Mouse (Mus musculus): ENCODE results near the gene Mthfd1l.

Gene Mthfd1l

GRCm38 (mm10) chr10:3972981-3973588, at the start of gene Mthfd1l:
Gene Mthfd1l, plus strand, starts transcription at chr10:3973118.
- peak; percentile 89 to 95 for DNase-seq (ENCODE audit: inconsistent age in 2 of 2, low spot score in 1 of 2)

- DNase-seq (ENCODE audit: inconsistent age in 2 of 2, low spot score in 1 of 2): no peak
Measured at GRCm38 (mm10) chr10:3928008-3928545, 44.8 kb upstream of the Mthfd1l start.

DNA sequence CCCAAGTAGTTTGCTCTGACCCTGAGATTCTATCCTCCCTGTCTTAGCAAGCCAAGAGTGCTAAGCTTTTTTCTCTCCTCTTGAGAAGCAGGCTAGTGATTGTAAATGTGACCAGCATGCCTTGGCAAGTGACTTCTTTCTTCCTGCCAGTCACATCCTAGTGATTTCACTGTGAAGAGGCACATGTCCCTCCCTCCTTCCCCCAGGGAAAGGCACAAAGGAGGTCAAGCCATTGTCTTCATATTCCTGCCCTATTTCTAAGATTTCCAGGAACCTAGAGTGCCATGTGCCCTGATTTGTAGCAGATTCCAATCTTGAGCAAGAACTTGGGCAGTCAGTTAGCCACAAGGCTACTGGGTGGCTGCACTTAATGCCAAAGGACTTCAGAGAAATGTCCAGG, 41.1 kb upstream of the Mthfd1l start:
- DNase-seq (ENCODE audit: inconsistent age in 2 of 2, low spot score in 1 of 2): no peak

DNA sequence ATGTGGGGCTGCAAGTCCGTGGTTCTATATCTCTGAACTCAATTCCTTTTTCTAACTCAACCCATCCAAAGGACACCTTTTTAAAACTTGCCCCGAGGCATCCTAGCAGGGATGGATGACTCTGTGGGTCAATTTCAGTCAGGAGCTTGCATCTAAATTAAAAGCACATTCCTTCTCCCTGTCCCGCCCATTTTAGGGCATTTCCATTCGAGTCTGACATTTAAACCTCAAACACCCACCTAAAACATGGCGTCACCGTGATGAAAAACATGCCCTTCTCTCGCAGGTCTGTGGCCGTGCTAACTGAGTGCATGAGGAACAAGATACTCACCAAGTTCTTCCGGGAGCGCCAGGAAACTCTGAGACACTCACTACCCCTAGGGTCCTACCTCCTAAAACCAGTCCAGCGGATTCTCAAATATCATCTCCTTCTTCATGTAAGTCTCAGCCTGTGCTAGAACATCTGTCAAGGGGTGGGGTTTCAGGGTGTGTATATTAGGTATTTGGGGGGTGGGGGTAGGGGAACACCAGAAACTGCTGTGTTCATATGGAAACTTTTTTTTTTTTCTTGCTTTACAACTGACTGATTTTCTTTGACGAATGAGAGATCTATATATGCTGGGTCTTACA, 39.5 kb upstream of the Mthfd1l start:
- DNase-seq (ENCODE audit: inconsistent age in 2 of 2, low spot score in 1 of 2): no peak

GRCm38 (mm10) chr10:3936864-3937263, 36.1 kb upstream of the Mthfd1l start:
- no peak for DNase-seq (ENCODE audit: inconsistent age in 2 of 2, low spot score in 1 of 2)

DNA sequence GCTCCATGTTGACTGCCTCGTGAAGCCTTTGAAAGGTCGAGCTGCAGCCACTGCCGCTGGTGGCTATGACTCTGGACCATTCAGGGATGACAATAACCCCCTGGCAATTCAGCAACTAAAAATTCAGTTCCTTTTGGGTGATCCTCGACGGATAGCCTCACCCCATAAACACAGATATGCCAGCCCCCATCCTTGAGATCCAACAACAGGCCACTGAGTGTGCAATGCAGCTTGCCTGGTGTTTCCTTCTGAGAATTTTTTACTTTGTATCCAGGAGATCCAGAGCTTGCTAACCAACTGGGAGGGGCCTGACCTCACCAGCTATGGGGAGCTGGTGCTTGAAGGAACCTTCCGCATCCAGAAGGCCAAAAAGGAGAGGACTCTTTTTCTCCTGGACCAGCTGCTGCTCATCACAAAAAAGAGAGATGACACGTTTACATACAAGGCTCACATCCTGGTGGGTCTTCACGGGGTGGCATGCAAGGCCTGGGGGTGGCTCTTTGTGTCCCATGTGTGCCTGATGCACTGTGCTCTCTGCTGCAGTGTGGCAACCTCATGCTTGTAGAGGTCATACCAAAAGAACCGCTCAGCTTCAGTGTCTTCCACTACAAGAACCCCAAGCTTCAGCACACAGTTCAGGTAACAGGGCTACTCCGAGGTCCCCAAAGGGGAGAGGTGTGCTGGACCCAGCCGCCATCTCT, 32.9 kb upstream of the Mthfd1l start:
- no peak for DNase-seq (ENCODE audit: inconsistent age in 2 of 2, low spot score in 1 of 2)

- no peak for DNase-seq (ENCODE audit: inconsistent age in 2 of 2, low spot score in 1 of 2)
Measured at GRCm38 (mm10) chr10:3940596-3940975, 32.3 kb upstream of the Mthfd1l start.

GRCm38 (mm10) chr10:3941054-3941757, 31.7 kb upstream of the Mthfd1l start:
- peak; percentile 19 to 52 for DNase-seq (ENCODE audit: inconsistent age in 2 of 2, low spot score in 1 of 2)

- DNase-seq (ENCODE audit: inconsistent age in 2 of 2, low spot score in 1 of 2): no peak
Measured at GRCm38 (mm10) chr10:3942289-3942688, 30.6 kb upstream of the Mthfd1l start.

DNA sequence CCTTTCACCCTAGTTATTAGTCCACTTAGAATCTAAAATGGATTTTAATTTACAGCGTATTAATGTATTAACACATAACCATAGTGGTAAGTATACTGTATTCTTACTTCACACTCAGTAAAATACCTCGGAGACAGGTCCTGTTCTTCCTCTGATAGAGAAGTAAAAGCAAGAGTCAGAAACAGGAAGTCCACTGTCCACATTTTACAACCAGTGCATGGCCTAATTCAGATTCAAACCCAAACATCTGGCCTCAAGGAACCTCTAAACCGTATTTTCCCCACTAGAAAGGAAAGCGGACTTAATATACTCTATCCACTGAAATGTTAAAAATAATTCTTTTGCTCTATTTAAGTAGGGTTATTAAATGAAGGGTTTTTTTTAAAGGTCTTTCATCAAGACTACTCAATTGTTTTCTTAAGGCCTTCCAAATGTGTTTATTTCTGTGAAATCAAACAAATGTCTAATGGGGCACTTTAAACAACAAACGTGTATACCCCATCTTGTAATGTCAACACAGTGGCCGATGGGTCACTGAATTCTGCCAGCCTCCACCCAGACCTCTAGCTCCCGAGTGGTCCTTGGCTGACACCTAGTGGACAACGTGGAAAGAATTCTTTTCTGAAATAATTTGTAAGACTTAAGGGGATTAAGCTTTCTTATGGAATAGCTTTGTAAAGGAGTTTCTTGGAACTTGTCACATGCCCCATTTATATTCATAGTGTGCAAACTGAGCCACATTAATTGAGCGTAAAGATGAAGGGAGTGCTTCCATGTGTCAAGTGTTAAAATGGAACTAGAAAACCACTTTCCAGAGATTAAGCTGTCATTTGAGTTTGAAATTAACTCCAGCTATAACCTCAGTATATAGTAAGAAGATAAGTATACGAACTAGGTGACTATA, 29.2 kb upstream of the Mthfd1l start:
- peak; percentile 63 to 91 for DNase-seq (ENCODE audit: inconsistent age in 2 of 2, low spot score in 1 of 2)

- no peak for DNase-seq (ENCODE audit: inconsistent age in 2 of 2, low spot score in 1 of 2)
Measured at GRCm38 (mm10) chr10:3946871-3947270, 26.0 kb upstream of the Mthfd1l start.

DNA sequence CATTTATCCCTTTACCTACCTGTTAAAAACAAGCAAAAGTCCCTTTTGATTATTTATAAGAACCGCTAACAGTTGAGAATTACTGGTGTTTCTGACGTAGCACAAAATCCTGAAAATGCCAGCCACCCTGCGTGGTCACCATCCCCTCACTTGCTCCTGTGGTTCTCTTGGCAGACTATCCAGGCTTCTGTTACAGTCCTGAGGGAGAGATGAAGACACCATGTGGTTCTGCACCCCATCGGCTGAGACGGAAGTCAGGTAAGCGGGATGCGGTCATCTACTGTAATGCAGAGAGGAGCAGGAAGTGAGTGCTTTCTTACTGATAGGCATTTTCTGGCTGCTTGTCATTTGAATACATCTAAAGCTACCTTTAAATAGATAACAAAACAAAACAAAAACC, 25.6 kb upstream of the Mthfd1l start:
- DNase-seq (ENCODE audit: inconsistent age in 2 of 2, low spot score in 1 of 2): no peak

DNA sequence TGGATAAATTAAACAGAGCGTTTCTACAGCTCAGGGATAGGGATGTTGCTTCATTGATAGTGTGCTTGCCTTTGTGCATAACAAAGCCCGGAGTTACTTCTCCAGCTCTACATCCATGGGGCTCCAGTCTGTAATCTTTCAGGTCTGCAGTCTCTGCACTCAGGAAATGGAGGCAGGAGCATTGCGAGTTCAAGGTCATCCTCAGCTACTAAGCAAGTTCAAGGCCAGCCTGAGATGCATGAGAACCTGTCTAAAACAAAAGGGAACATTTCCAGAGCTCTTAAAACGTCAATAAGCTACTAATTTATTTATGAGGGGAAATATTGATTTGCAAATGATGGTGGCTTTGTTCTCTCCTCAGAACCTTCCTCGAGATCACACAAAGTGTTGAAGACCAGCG, 23.6 kb upstream of the Mthfd1l start:
- no peak for DNase-seq (ENCODE audit: inconsistent age in 2 of 2, low spot score in 1 of 2)

- no peak for DNase-seq (ENCODE audit: inconsistent age in 2 of 2, low spot score in 1 of 2)
Measured at GRCm38 (mm10) chr10:3956471-3956870, 16.4 kb upstream of the Mthfd1l start.

GRCm38 (mm10) chr10:3958591-3958990, 14.3 kb upstream of the Mthfd1l start:
- DNase-seq (ENCODE audit: inconsistent age in 2 of 2, low spot score in 1 of 2): no peak

GRCm38 (mm10) chr10:3969026-3969425, 3.9 kb upstream of the Mthfd1l start:
- no peak for DNase-seq (ENCODE audit: inconsistent age in 2 of 2, low spot score in 1 of 2)

- no peak for DNase-seq (ENCODE audit: inconsistent age in 2 of 2, low spot score in 1 of 2)
Measured at GRCm38 (mm10) chr10:3972237-3972636, 681 bp upstream of the Mthfd1l start.

GRCm38 (mm10) chr10:3973589-3974070, 712 bp downstream of the Mthfd1l start:
- peak; percentile 92 to 97 for DNase-seq (ENCODE audit: inconsistent age in 2 of 2, low spot score in 1 of 2)

GRCm38 (mm10) chr10:3974380-3974779, 1.5 kb downstream of the Mthfd1l start:
- DNase-seq (ENCODE audit: inconsistent age in 2 of 2, low spot score in 1 of 2): no peak

DNA sequence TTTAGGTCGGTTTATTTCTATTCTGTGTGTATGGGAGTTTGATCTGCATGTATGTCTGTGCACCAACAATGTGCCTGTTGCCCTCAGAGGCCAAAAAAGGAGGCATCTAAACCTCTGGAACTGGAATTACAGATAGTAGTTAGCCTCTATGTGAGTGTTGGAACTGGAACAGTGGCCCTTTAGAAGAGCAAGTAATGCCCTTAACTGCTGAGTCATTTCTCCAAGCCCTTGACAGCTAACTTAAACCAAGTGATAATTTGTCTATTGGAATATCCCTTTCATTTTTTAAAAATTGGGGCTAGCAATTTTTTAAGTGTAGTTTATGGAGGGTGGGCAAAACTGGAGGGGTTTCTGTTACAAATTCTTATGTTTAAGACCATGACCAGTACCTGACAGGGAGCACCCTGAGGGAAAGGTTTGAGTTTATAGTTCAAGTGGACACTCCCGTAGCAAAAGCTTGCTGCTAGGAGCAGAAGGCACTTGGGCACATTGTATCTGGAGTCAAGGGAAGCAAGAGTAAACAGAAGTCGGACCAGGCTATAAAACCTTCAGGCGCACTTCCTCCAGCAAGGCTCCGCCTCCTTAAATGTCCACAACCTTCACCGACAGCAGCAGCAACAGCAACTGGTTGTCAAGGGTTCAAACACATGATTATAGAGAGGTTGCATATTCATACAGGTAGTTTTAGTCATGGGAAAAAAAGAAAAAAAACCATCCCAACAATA, 3.1 kb downstream of the Mthfd1l start:
- no peak for DNase-seq (ENCODE audit: inconsistent age in 2 of 2, low spot score in 1 of 2)
